Mouse (Mus musculus): ENCODE results near the gene Cog5. TPM values are rescaled to one million over a fixed set of nuclear protein-coding genes. Genes with fewer than 3 reads are reported as not detected.

Cog5 gene
- polyA plus RNA-seq, 1 experiment from 2014 or later, result 38.1 TPM

GRCm38 (mm10) chr12:31926661-31927061 is 272.0 kb downstream of the Cog5 start:
- Histone ChIP-seq H3K27ac (replicated peaks; ENCODE audit: low read depth, low read length) (no peak overlapping the region), H3K36me3 (ENCODE audit: control insufficient read depth, insufficient read depth, low read length) (peaks cover 4% of the 10 kb centered on the region; the same call in 1 of the 2 replicates), H3K4me3 (ENCODE audit: low read depth, low read length) (no peak overlapping the region), H3K4me2 (ENCODE audit: low read depth, severe bottlenecking) (no peak overlapping the region), H3K27me3 (ENCODE audit: control insufficient read depth, insufficient read depth, low read length) (no peaks in the 10 kb centered on the region), H3K9ac (ENCODE audit: low read length) (no peak overlapping the region), H3K4me1 (ENCODE audit: control insufficient read depth, insufficient read depth, low read length) (no peaks in the 10 kb centered on the region), H3K9me3 (ENCODE audit: control insufficient read depth, low read length) (no peaks in the 10 kb centered on the region)
- DNase-seq (ENCODE audit: low spot score) (peak; percentile 72), ATAC-seq (ENCODE audit: insufficient number of reproducible peaks, low FRiP score, low TSS enrichment, low read depth) (no peak)
- WGBS, result 60% methylated on average over 4 of the region's 4 CpGs

GRCm38 (mm10) chr12:31928498-31928897 is 273.8 kb downstream of the Cog5 start:
- 93% methylated on average over 3 of the region's 3 CpGs for WGBS
- peaks cover 6% of the 10 kb centered on the region; the same call in 1 of the 2 replicates for H3K36me3 ChIP-seq (ENCODE audit: control insufficient read depth, insufficient read depth, low read length)
- ATAC-seq (ENCODE audit: insufficient number of reproducible peaks, low FRiP score, low TSS enrichment, low read depth), result no peak

GRCm38 (mm10) chr12:31931818-31932217 is 277.1 kb downstream of the Cog5 start:
- WGBS, result 97% methylated on average over 3 of the region's 3 CpGs
- no peak overlapping the region for H3K9ac ChIP-seq (ENCODE audit: low read length)
- ATAC-seq (ENCODE audit: insufficient number of reproducible peaks, low FRiP score, low TSS enrichment, low read depth) (no peak), DNase-seq (ENCODE audit: low spot score) (no peak)
- H3K36me3 ChIP-seq (ENCODE audit: control insufficient read depth, insufficient read depth, low read length), result peaks cover 6% of the 10 kb centered on the region; the same call in 1 of the 2 replicates
- no peak overlapping the region for H3K27ac ChIP-seq (replicated peaks; ENCODE audit: low read depth, low read length)
- H3K4me3 ChIP-seq (ENCODE audit: low read depth, low read length), result no peak overlapping the region
- no peaks in the 10 kb centered on the region for H3K9me3 ChIP-seq (ENCODE audit: control insufficient read depth, low read length)
- H3K27me3 ChIP-seq (ENCODE audit: control insufficient read depth, insufficient read depth, low read length), result no peaks in the 10 kb centered on the region
- H3K4me2 ChIP-seq (ENCODE audit: low read depth, severe bottlenecking), result no peak overlapping the region
- H3K4me1 ChIP-seq (ENCODE audit: control insufficient read depth, insufficient read depth, low read length), result no peaks in the 10 kb centered on the region

More at GRCm38 (mm10) chr12:31928498-31928897, 273.8 kb downstream of the Cog5 start:
- no peak overlapping the region for H3K9ac ChIP-seq (ENCODE audit: low read length)
- H3K4me3 ChIP-seq (ENCODE audit: low read depth, low read length), result no peak overlapping the region
- no peaks in the 10 kb centered on the region for H3K9me3 ChIP-seq (ENCODE audit: control insufficient read depth, low read length)
- no peak for DNase-seq (ENCODE audit: low spot score)
- no peaks in the 10 kb centered on the region for H3K27me3 ChIP-seq (ENCODE audit: control insufficient read depth, insufficient read depth, low read length)
- H3K27ac ChIP-seq (replicated peaks; ENCODE audit: low read depth, low read length), result no peak overlapping the region
- no peak overlapping the region for H3K4me2 ChIP-seq (ENCODE audit: low read depth, severe bottlenecking)
- no peaks in the 10 kb centered on the region for H3K4me1 ChIP-seq (ENCODE audit: control insufficient read depth, insufficient read depth, low read length)

GRCm38 (mm10) chr12:31936657-31937300 is 282.1 kb downstream of the Cog5 start:
- Histone ChIP-seq H3K9ac (ENCODE audit: low read length) (no peak overlapping the region), H3K27me3 (ENCODE audit: control insufficient read depth, insufficient read depth, low read length) (no peaks in the 10 kb centered on the region), H3K4me1 (ENCODE audit: control insufficient read depth, insufficient read depth, low read length) (no peaks in the 10 kb centered on the region), H3K27ac (replicated peaks; ENCODE audit: low read depth, low read length) (no peak overlapping the region), H3K36me3 (ENCODE audit: control insufficient read depth, insufficient read depth, low read length) (peaks cover 9% of the 10 kb centered on the region; the same call in 1 of the 2 replicates), H3K4me3 (ENCODE audit: low read depth, low read length) (no peak overlapping the region), H3K4me2 (ENCODE audit: low read depth, severe bottlenecking) (no peak overlapping the region), H3K9me3 (ENCODE audit: control insufficient read depth, low read length) (no peaks in the 10 kb centered on the region)
- DNase-seq (ENCODE audit: low spot score), result peak; percentile 57
- 25% methylated on average over 6 of the region's 6 CpGs for WGBS
- no peak for ATAC-seq (ENCODE audit: insufficient number of reproducible peaks, low FRiP score, low TSS enrichment, low read depth)

- Histone ChIP-seq H3K4me2 (ENCODE audit: low read depth, severe bottlenecking) (no peak overlapping the region), H3K9me3 (ENCODE audit: control insufficient read depth, low read length) (no peaks in the 10 kb centered on the region), H3K9ac (ENCODE audit: low read length) (no peak overlapping the region), H3K4me3 (ENCODE audit: low read depth, low read length) (no peak overlapping the region), H3K27ac (replicated peaks; ENCODE audit: low read depth, low read length) (no peak overlapping the region), H3K36me3 (ENCODE audit: control insufficient read depth, insufficient read depth, low read length) (peaks cover 10% of the 10 kb centered on the region), H3K4me1 (ENCODE audit: control insufficient read depth, insufficient read depth, low read length) (no peaks in the 10 kb centered on the region), H3K27me3 (ENCODE audit: control insufficient read depth, insufficient read depth, low read length) (no peaks in the 10 kb centered on the region)
- ATAC-seq (ENCODE audit: insufficient number of reproducible peaks, low FRiP score, low TSS enrichment, low read depth) (no peak), DNase-seq (ENCODE audit: low spot score) (no peak)
- 86% methylated on average over 3 of the region's 3 CpGs for WGBS
These were observed 282.9 kb downstream of the Cog5 start for GRCm38 (mm10) chr12:31937613-31938012.

GRCm38 (mm10) chr12:31938391-31938997 is 283.8 kb downstream of the Cog5 start:
- H3K27ac ChIP-seq (replicated peaks; ENCODE audit: low read depth, low read length), result no peak overlapping the region
- H3K9ac ChIP-seq (ENCODE audit: low read length), result no peak overlapping the region
- H3K4me2 ChIP-seq (ENCODE audit: low read depth, severe bottlenecking), result no peak overlapping the region
- WGBS, result 89% methylated on average over 4 of the region's 4 CpGs
- H3K36me3 ChIP-seq (ENCODE audit: control insufficient read depth, insufficient read depth, low read length), result peaks cover 16% of the 10 kb centered on the region
- ATAC-seq (ENCODE audit: insufficient number of reproducible peaks, low FRiP score, low TSS enrichment, low read depth) (no peak), DNase-seq (ENCODE audit: low spot score) (no peak)
- H3K4me1 ChIP-seq (ENCODE audit: control insufficient read depth, insufficient read depth, low read length), result no peaks in the 10 kb centered on the region
- H3K27me3 ChIP-seq (ENCODE audit: control insufficient read depth, insufficient read depth, low read length), result no peaks in the 10 kb centered on the region
- no peak overlapping the region for H3K4me3 ChIP-seq (ENCODE audit: low read depth, low read length)
- no peaks in the 10 kb centered on the region for H3K9me3 ChIP-seq (ENCODE audit: control insufficient read depth, low read length)

- Histone ChIP-seq H3K4me2 (ENCODE audit: low read depth, severe bottlenecking) (no peak overlapping the region), H3K9me3 (ENCODE audit: control insufficient read depth, low read length) (no peaks in the 10 kb centered on the region), H3K27ac (replicated peaks; ENCODE audit: low read depth, low read length) (no peak overlapping the region), H3K4me3 (ENCODE audit: low read depth, low read length) (no peak overlapping the region), H3K9ac (ENCODE audit: low read length) (no peak overlapping the region), H3K4me1 (ENCODE audit: control insufficient read depth, insufficient read depth, low read length) (no peaks in the 10 kb centered on the region), H3K36me3 (ENCODE audit: control insufficient read depth, insufficient read depth, low read length) (peaks cover 20% of the 10 kb centered on the region), H3K27me3 (ENCODE audit: control insufficient read depth, insufficient read depth, low read length) (no peaks in the 10 kb centered on the region)
- no peak for DNase-seq (ENCODE audit: low spot score)
- ATAC-seq (ENCODE audit: insufficient number of reproducible peaks, low FRiP score, low TSS enrichment, low read depth), result no peak
These were observed 284.4 kb downstream of the Cog5 start for GRCm38 (mm10) chr12:31939026-31939425.

GRCm38 (mm10) chr12:31943020-31943654 is 288.5 kb downstream of the Cog5 start:
- Histone ChIP-seq H3K9me3 (ENCODE audit: control insufficient read depth, low read length) (no peaks in the 10 kb centered on the region), H3K4me2 (ENCODE audit: low read depth, severe bottlenecking) (no peak overlapping the region), H3K27me3 (ENCODE audit: control insufficient read depth, insufficient read depth, low read length) (no peaks in the 10 kb centered on the region), H3K9ac (ENCODE audit: low read length) (no peak overlapping the region), H3K27ac (replicated peaks; ENCODE audit: low read depth, low read length) (no peak overlapping the region), H3K4me3 (ENCODE audit: low read depth, low read length) (no peak overlapping the region), H3K4me1 (ENCODE audit: control insufficient read depth, insufficient read depth, low read length) (no peaks in the 10 kb centered on the region), H3K36me3 (ENCODE audit: control insufficient read depth, insufficient read depth, low read length) (peaks cover 20% of the 10 kb centered on the region)
- 91% methylated on average over 4 of the region's 4 CpGs for WGBS
- no peak for ATAC-seq (ENCODE audit: insufficient number of reproducible peaks, low FRiP score, low TSS enrichment, low read depth)
- no peak for DNase-seq (ENCODE audit: low spot score)

Measured in limb, embryonic 11.5 days (tissue).